Mouse (Mus musculus): ENCODE measurements around the gene Atg10.

Gene Atg10

DNA sequence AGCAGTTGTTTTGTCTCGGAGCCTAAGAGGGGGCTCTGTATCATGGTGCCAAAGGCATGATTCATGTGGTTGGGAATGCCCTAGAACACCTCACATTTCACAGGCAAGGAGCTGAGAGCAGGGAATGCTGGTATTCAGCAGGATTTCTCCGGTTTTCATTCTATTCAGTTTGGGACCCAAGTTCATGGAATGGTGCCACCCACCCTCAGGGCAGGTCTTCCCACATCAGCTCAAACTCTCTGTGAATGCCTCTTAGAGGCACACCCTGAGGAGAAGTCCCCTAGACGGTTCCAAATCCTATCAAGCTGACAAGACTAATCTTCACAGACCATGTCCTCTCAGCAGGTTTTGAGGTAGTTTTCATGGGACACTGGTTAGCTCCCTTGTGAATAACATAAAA, 211.9 kb downstream of the Atg10 start:
- DNase-seq (ENCODE audit: low spot score in 2 of 2): no peak

DNA sequence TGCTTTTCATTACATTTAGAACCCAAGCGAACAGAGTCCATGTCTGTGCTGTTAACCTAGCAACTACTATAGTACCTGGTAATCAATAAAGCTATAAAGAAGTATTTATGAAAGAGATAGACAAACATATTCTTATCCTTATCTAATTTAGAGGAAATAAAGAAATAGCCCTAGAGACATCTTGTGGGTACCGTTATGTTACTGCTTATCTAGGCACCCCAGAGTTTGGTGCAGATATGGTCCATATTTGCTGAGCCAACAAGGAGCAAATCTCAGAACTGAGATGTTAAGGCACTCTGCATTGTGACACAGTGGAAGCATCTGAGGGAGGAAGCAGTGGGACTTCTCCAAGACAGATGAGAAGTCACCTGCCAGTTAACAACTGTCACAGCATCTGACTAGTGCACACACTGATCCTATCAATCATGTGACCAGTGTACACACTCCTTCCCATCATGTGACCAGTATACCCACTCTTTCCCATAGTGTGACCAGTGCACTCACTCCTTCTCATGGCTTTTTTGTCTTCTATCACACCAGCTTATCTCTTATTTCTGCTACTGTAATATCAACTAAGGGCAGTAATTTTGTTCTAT, 228.6 kb downstream of the Atg10 start:
- no peak for DNase-seq (ENCODE audit: low spot score in 2 of 2)

DNA sequence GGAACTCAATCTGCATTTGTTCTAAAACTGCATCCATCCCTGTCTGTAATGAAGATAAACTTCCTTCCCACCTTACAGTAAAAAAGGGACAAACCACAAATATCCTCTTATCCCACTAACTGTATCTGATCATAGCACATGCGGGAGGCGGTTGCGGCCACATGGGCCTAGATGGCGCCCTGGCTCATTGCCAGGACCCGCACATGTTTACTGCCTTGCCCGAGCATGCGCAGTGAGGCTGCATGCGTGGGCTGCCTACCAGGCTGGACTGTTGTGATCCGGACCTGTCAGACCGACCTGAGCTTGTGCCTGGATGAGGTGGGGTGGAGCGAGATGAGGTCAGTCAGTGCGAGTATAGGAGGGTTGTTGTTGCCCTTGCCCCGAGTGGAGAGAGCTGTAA, 230.2 kb downstream of the Atg10 start:
- peak; percentile 13 to 25 for DNase-seq (ENCODE audit: low spot score in 2 of 2)

DNA sequence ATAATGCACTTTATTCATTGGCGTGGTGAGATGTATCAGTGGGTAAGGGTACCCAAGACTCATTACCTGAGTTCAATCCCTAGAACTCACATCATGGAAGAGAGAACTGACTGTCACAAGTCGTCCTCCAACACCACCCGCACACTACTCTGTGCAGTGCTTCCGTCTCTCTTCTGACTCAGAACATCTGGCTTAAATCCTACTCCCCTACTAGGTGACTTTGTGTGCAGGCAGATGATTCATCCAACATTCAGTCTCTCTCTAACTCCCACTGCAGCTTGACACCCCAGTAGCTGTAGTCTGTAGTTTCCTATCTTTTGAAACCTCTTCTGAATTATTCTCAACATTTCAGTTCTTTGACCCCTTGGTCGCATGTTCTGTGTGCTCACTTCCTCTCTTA, 230.8 kb downstream of the Atg10 start:
- DNase-seq (ENCODE audit: low spot score in 2 of 2): no peak

DNA sequence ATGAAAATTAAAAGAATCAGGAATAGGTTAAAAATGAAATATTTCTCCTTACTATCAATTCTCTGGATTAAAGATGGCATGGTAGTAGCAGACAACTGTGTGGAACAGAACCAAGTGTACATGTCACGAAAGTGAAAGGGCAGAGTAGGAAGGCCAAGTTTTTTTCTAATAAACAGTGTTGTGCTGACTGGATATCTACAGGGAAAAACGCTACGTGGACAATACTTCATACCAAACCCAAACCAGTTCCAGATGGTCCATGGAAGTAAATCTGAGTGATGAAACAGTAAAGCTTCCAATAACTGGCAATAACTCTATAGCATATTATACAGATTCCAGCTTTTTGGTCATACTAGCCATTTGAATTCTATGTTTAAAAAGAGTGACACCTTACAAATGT, 235.5 kb downstream of the Atg10 start:
- DNase-seq (ENCODE audit: low spot score in 2 of 2): no peak

DNA sequence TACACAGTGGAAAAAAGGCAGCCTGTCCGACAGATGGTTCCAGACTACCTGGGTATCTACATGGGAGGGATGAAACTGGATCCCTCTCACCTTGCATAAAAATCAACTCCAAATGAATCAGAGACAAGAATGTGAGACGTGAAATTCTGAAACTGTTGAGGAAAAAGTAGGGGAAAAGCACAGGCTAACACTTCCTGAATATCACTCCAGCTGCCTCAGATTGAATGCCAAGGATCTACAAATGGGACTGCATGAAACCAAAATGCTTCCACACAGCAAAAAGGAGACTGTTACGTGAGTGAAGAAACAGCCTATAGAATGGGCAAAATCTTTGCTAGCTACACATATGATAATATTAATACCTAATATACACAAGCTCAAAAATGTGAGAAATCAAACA, 238.4 kb downstream of the Atg10 start:
- no peak for DNase-seq (ENCODE audit: low spot score in 2 of 2)

DNA sequence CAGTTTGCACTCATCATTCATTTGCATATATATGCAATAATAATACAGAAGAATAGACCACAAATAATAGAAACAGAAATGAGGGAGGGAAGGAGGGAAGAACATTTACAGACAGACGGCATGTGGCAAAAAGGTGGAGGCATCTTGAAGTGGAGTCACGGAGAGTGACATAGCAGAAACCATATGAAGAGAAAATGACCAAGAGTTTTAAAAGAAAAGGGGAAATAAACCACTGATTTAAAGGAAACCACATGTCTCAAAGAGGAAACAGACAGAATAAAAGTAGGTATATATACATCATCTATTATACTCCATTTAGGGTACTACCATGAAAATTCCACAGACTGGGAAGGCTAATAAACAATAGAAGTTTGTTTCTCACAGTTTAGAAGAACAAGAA, 239.7 kb downstream of the Atg10 start:
- DNase-seq (ENCODE audit: low spot score in 2 of 2): no peak

DNA sequence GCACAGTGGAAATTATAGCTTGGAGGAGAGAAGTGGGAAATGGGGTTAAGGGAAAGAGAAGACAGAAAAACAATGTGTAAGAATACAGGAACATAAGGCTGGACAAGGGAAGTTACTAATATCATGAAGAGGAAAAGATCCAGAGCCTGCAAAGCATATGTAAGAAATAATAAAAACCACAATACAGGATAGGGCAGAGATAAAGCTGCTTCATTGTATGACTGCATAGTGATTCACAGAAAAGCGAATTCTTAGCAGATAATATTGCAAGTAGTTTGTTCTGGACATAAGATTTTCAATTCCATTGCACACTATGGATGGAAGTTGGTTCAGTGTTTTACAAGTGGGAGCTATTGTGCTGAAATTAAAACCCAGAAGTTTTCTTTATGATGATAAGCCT, 242.0 kb downstream of the Atg10 start:
- DNase-seq (ENCODE audit: low spot score in 2 of 2): no peak

DNA sequence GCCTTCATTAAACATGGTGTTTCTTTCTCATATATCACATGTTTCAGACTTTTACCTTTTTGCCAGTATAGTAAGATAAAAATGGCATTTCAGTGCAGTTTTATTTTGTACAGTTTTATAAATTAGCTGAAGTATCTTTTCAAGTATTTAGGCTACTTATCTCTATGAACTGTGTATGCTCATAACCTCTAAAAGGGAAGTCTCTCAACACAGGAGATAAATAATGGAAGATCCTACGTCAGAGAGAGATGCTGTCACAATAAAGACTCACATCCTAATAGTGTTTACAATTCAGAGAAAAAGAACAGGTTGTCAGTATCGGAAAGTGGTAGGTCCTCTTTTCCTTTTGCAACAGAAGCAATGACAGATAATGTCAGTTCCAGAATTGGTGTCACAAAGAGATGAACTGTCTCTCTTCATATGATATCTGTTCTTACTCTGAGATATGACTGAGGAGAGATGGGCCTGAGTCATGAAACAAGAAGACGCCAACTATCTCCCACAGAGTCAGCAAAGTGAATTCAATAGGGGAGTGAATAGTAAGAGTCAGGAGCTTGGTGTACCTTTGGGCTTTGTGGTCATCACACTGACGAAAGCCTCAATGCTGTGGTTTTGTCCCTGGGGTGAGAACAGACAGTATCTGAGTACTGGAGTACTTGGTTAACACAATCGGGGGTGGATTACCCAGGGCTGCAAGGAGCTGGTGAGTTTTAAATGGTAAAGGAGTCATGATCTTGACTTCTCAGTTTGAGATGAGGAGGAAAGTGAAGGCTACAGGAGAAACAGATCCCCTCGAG, 242.7 kb downstream of the Atg10 start:
- DNase-seq (ENCODE audit: low spot score in 2 of 2): no peak

DNA sequence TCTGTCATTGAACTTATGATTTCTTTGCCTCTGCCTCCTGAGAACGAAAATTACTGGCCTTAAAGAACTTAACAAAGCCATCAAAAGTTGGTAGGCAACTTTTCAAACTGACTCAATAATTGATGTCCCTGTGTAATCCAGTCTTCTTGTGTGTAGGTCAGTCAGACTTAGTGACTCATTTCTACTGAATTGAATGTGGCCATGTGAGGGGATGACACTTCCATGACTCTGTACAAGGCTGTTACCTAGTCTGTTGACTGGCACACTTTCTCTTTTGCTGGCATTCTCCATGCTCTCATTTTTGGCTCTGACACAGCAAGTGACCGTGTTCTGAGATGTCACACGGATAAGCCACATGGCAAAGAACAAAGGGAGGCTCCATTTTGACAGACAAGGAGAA, 246.7 kb downstream of the Atg10 start:
- DNase-seq (ENCODE audit: low spot score in 2 of 2): no peak

DNA sequence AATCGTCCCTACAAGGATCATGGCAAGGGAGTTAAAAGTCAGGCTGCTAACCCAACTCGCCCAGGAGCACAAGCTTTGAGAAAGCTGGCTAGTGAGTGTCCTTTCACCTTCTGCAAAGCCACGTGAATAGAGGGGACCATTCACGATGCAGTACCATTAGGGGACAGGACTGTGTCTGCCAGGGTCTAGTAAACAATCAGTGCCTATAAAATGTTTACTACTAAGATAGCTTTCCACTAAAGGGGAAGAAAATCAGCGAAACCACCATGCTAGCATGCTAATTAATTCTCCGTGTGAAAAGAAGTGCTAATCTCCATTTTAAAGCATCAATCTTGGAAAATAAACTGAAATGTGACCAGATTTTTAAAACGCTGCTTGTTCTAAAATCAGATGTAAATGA, 250.4 kb downstream of the Atg10 start:
- no peak for DNase-seq (ENCODE audit: low spot score in 2 of 2)

DNA sequence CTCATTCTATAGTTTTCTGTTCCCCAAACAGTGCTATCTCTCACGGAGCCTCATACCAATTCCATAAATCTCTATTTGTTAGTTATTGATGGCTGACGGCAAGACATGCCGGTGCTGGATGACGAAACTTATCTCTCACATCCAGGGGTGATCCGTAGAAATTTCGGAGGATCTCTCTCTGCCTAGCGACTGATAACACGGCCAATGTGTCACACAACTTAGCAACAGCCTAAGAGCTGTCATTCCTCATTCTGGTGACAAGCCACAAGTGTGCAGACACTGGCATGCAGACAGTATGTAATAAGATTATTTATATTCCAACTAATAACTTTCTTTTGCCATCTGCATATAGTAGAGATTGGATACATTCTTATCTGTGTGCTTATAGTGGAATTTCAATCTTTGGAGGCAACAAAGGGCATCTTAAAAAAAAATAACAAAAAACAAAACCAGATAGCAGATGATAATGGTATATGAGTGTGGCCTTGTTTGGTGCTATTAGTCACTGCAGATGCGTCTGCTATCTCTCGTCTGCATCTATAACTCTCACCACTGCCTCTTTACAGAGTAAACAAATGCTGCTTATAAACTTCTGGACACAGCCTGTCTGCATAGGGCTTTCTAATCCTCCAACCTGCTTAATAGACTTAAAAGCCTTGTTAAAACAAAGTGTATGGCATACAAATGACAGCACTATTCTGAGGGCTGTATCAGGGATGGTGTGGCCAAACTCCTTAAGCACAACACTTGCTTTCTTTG, 253.3 kb downstream of the Atg10 start:
- DNase-seq (ENCODE audit: low spot score in 2 of 2): no peak

DNA sequence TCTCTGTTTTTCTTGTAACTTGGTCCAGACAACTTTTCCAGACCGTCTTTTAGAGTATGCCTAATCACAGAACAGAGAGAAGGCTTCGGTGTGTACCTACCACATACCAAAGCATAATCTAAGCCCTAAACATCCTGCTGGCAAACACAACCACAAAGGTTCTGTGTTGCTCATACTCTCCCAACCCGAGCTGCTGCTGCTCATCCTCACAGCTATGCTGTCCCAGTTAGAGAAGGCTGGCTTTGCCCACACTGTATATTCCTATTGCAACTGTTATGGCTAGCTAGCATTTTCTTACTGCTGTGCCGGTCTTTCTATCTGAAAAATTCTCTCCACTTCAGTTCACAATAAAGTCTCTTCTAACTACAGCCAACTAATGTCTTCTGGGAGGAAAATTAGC, 254.8 kb downstream of the Atg10 start:
- DNase-seq (ENCODE audit: low spot score in 2 of 2): no peak

DNA sequence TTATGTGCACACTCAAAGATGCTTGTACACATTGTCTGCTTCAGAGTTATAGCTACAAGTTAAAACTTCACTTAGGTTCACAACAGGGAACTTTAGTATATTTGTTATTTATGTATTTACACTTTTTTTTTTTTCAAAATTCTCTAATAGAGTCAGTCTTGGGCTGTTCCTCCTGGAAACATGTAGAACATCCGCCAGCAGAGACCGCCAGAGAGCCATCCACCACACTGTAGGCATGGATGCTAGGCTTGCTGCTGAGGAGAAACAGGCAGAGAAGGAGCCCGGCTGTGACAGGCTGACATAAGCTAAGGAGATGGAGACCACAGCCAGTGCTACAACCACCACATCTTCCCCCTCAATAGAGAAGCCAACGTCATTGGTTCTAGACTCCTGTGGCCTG, 256.3 kb downstream of the Atg10 start:
- DNase-seq (ENCODE audit: low spot score in 2 of 2): peak; percentile 79 to 84

DNA sequence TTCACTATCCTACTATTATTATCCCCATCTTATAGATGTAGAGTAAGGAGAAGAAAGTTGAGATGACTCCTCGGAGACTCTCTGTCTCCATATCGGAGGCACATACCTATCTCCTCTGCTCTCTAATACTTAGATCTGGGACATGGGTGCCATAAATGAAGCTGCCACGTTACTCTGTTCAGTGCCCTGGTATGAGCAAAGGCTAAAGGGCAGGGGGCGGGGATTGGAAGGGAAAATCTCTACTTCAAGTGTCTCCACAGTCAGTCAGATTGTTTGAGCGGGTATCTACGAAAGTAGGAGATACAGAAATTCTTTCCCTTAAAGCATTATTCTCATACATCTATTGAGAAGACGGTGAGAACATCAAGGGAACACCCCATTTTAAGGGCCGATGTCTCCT, 257.8 kb downstream of the Atg10 start:
- no peak for DNase-seq (ENCODE audit: low spot score in 2 of 2)

DNA sequence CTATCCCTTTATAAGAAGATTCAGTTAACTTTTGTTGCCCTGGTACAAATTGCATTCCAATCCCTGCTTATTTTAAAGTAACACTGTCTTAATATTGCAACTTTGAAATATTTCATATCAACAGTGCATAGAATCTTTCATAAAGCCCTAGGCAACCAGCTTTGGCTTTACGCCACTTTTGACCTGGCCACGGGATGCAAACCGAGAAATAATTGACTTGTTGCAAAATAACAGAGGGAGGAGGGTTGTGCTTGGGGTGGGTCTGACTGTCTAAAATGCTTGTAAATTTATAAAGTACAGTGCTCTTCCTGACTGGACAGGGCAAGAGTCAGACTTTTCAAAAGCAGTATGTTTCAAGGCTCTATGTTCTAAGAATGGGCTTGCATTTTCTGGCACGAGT, 259.3 kb downstream of the Atg10 start:
- no peak for DNase-seq (ENCODE audit: low spot score in 2 of 2)

DNA sequence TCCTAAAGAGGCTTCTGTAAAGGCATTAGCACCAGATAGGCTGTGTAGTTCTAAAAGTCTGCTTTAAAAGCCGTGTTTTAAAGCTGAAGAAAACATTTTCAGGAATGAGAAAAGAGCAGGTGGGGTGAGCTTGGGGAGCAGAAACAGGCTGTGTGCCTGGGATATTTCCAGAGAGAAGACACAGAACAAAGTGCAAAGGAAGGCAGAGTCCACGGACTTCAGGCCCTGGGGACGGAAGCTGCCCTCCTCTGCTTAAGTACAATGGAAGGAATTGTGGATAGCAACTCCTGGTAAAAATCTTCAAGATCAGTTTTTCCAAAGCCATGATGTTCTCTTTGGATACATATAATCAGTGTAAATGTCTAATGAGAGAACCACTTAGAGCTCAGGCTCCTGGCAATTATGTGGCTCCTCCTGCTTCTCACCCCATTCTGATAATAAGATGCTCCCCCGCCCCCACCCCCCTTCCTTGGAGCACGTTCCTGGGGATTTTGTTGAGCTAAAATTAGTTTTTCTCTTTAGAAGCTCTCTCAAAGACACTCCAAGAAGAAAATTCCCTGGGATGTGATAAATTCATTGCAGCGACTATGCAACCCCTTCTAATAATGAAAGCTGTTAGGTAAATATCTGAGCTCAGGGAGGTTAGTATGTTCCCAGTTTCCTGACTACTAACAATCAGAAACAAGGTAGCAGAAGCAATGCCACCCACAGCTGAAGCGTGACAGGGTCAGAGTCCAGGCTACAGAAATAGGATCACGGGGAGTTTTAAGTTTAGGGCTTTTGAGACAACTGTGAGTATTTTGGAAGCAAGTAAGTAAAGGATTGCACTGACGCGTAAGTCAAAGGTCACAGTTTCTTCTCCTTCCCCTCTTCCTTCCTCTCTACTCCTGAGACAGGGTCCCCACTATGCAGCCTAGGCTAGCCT, 260.7 kb downstream of the Atg10 start:
- DNase-seq (ENCODE audit: low spot score in 2 of 2): no peak

DNA sequence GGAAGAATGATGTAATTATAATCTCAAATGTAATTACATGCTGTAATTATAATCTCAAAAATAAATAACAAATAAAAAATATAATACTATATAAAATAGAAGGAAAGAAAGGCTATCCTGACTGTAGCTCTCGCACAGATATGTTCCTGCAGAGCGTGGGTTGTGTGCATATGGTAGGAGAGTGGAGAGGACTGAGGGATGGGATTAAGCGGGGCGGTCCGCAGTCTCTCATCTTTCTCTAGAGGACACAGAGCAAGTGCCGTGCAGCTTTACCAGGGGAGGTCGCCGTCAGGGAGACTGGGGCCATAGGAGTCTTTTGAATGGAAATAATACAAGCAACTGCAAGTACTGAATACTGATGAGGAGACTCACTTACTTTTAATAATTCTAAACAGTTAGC, 263.2 kb downstream of the Atg10 start:
- no peak for DNase-seq (ENCODE audit: low spot score in 2 of 2)

DNA sequence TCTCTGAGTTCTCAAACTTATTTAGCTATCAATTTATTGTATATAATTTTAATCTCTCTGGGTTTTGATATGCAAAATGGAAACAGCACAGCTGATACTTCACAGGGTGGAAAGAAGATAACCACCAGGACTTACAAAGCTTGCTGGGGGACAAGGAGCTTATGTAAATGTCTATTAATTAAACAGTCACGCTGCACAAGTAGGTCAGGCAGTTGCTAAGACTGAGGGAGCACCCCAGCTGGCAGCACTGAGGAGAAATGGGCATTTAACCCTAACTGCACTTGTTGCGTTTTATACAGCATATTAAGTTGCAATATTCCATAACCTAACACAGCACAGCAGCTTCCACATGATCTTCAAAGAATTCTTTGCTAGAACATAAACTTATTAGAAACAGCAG, 264.9 kb downstream of the Atg10 start:
- DNase-seq (ENCODE audit: low spot score in 2 of 2): no peak

DNA sequence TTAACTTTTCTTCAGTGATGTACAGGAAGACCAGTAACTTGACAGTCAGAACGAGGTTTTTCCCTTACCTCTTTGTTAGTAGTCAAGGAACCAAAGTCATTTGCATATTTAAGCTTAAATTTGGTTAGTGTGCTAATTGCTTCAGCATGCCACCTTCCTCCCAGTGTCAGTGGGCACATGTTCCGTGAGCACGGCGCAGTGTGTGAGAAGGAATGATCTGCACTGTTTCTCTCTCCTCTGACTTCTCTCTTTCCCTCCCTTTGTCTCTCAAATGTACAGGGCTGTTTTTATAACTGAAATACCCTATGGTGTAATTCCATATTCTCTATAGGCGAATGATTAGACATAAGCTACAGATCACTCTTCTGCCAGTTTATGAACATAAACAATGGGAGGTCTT, 284.2 kb downstream of the Atg10 start:
- no peak for DNase-seq (ENCODE audit: low spot score in 2 of 2)

DNA sequence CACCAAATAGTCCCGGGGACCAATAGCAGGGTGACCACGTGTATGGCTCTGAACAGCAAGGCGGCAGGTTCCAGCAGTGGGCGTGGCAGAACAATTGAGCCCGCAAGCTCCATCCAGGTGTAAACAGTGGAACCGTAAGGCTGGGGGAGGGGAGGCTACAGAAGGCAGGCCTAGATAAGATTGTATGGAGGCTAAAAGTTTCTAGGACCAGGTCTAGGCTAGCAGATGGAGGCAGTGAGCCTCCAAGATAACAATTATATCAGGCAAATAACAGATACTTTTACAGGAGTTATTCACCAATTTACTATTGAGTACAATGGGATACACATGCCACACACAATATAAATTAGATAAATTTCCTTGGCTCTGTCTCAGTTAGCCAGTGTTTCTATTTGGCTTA, 284.6 kb downstream of the Atg10 start:
- DNase-seq (ENCODE audit: low spot score in 2 of 2): no peak

DNA sequence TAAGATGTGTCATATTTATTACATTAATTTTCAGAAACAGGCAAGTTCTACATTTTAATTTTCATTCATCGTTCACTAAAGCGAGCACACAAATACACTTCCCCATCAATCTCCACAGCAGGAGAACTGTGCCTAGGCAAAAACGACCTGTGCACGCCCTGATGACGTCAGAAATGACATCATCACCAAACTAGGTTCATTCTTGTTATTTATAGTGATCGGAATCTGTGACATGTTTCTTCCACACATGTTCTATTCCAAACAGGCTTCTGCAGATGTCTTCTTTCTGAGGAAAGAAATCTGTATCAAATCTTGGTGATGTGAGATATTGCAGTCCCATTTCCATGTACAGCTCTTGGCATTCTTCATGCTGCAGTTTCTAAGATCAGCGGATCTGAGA, 287.9 kb downstream of the Atg10 start:
- DNase-seq (ENCODE audit: low spot score in 2 of 2): no peak
